Mouse (Mus musculus) cerebral cortex, adult 2 months (tissue): ENCODE results near the gene Adamts18.

Experiments used
- WGBS: fragments of 180-500 bp; shearing (Covaris S2); methylation state at CpG from one replicate; pipeline ENCODE4 v1.1.7; 2018; 5-methylcytosine and 5-hydroxymethylcytosine counted together

The Adamts18 gene

GRCm38 (mm10) chr8:113844801-113845301 lies 3.7 kb downstream of the Adamts18 start:
- WGBS, result 32% methylated on average over 20 of the region's 20 CpGs

DNA sequence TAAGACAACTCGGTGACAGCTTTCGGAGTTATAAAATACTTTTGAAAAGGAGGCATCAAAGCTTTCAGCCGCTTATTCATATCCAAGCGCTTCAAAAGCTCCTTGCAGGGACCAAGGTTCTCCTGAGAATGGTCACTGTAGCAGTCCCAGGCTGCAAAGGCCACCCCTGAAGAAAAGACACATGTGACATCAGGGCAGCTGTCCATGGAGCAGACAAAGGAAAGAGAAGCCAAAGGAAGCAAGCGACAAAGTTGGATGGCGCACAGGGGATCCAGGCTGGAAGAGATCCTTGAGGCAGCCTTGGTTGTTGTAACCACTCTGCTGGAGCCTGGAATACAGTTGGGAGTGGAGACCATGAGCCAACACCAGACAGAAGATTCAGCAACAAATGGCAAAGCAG lies 10.3 kb downstream of the Adamts18 start:
- WGBS, result 73% methylated on average over 6 of the region's 6 CpGs

DNA sequence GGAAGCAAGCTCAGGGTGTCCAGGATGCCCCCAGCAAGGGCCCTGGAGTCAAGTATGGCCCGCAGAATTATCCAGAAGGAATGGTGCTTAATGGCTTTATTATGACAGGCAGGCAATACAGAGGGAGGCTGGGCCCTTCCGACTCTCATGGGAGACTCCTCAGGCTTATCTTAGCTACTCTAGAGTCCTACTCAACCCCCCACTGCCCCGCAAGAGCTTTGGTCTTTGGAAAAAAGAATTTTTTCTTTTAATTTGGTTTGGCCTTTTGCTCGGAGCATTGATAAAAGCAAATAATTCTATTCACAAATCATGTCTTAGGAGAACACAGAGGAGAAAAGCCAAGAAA lies 11.0 kb downstream of the Adamts18 start:
- 66% methylated on average over 4 of the region's 4 CpGs for WGBS

- 75% methylated on average over 8 of the region's 8 CpGs for WGBS
Measured at GRCm38 (mm10) chr8:113836892-113837569, 11.5 kb downstream of the Adamts18 start.

DNA sequence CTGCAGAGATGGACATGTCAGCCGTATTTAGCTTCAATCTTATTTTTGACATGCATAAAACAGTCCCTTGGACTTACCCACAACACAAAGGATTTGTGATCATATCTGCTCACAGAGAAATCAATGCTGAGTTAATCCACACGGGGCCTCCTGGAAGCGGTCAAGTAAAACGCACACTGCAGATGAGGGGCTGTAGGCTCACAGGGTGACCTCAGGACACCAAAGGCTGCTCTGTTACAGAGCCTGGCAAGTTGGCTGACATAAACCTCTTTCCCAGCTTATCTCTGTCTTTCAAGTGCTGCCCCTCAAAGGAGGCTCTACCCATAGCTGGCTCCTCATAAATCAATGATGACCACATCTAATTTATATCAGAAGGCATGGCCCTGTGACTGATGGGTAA lies 14.9 kb downstream of the Adamts18 start:
- 89% methylated on average over 4 of the region's 4 CpGs for WGBS

DNA sequence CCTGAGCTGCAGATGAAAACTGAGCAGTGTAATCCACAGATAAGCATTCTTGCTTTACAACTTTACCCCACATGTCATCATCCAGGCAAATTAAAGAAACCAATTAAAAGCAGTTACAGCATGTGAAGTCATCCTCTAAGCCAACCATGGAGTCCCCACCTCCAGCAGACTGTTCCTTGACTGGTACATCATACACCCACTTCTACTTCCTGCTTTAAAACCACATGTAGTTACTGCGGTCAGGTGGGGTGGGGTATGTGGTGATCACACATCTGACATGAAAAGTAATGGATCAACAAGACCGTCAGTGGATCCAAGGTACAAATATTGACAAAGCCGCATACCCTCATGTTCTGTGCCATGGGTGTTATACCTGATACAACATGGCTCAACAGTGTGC lies 21.3 kb downstream of the Adamts18 start:
- WGBS, result 97% methylated on average over 3 of the region's 3 CpGs

- 80% methylated on average over 16 of the region's 16 CpGs for WGBS
Measured at GRCm38 (mm10) chr8:113820983-113821587, 27.5 kb downstream of the Adamts18 start.

DNA sequence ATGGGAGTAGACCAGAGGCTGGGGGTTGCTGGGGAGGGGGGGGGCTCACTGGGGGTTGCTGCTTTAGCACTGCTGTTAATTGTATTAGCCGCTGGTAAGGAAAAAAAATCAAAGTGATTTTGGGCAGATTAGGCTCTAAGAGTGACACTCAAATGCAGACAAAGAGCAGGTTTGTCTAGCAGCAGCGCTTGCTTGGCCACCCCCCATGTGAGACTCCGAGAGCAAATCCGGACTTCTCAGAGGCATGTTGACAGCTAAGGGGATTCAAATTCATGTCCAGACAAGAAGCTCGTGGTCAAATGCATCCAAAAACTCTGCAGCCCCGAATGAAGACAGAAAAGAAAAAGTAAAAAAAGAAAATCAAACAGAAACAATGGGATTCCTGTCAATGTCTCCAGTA lies 34.6 kb downstream of the Adamts18 start:
- 46% methylated on average over 6 of the region's 6 CpGs for WGBS

DNA sequence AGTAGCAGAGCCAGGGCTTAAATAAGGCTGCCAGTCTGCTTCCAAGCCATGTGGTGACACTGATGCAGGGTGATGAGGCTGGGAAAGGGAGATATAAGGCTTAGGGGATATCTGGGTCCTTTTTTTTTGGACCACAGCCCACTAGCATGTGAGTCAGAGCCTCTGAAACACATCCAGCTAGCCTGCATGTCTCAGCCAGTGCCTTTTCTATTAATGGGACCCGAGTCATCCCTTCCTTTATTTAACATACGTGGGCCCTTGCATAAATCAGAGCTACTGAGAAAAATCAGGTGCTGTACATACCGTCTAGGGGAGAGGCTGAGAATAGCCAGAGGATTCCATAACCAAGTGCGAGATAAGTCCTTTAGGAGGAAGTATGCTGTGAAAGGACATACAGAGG lies 37.0 kb downstream of the Adamts18 start:
- WGBS, result 48% methylated on average over 4 of the region's 4 CpGs

DNA sequence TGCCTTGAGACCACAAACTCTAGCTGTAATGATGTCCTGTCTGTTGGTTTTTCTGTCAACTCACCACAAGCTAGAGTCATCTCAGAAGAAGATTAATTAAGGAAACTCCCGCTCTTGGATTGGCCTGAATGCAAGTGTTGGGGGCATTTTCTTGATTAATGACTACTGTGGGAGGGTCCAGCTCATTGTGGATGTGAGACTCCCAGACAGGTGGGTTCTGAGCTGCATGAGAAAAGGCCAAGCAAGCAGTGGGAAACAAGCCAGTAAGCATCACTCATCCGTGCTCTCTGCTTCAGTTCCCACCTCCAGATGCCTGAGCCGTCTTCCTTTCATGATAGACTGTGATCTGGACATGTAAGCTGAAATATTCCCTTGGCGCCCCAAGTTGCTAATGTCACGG lies 38.6 kb downstream of the Adamts18 start:
- 70% methylated on average over 5 of the region's 5 CpGs for WGBS

GRCm38 (mm10) chr8:113803830-113804611 lies 44.5 kb downstream of the Adamts18 start:
- WGBS, result 79% methylated on average over 12 of the region's 12 CpGs

GRCm38 (mm10) chr8:113801551-113801950 lies 47.0 kb downstream of the Adamts18 start:
- WGBS, result 79% methylated on average over 5 of the region's 5 CpGs

DNA sequence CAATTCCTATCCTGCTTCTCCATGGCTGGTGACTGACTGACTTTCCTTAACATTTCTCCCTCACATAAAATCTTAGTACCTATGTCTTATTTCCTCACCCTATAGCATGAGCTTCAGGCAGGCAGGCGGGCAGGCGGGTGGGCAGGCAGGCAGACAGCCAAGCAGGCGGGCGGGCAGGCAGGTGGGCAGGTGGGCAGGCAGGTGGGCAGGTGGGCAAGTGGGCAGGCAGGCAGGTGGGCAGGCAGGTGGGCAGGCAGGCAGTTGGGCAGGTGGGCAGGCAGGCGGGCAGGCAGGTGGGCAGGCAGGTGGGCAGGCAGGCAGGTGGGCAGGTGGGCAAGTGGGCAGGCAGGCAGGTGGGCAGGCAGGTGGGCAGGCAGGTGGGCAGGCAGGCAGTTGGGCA lies 48.0 kb downstream of the Adamts18 start:
- WGBS, result no CpG with 5 or more reads among the region's 5 CpGs

DNA sequence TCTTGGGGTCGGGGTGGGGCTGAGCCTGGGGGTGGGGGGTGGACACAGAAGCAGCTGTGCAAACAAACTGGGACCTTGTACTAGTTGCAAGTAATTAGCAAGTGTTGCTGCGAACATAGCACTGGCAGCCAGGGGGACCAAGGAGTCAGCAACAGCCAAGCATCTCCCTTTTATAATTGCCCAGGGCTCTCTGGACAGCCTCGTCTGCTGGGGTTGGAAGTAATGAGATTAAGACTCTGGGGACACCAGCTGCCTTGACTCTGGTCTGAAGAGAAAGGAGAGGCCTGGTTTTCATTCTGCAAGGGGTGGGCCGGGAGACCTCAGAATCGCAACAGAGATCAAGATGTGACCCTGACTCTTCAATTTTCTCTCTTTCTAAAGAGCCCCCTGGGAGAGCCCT lies 49.0 kb downstream of the Adamts18 start:
- no CpG with 5 or more reads among the region's 5 CpGs for WGBS

GRCm38 (mm10) chr8:113791856-113792255 lies 56.7 kb downstream of the Adamts18 start:
- WGBS, result no CpG with 5 or more reads among the region's 13 CpGs

- WGBS, result no CpG with 5 or more reads among the region's 3 CpGs
Measured at GRCm38 (mm10) chr8:113791061-113791460, 57.5 kb downstream of the Adamts18 start.

DNA sequence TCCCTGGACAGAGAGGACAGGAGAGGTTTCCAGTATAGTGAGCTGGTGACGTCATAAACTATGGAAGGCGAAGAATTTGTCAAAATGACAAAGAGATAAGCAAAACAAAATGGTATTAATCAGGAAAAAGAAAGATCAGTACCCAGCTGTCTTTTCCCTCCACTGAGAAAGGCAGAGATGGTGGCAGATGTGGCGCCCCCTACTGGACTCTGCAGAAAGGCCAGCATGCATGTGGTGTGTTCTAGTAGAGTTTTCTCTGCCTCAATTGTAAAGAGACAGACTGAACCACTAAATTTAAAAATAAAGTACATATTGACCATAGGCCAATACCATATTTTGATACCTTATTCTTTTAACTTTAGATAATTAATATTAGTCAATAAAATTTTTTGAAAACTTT lies 64.8 kb downstream of the Adamts18 start:
- WGBS, result no CpG with 5 or more reads among the region's 3 CpGs

DNA sequence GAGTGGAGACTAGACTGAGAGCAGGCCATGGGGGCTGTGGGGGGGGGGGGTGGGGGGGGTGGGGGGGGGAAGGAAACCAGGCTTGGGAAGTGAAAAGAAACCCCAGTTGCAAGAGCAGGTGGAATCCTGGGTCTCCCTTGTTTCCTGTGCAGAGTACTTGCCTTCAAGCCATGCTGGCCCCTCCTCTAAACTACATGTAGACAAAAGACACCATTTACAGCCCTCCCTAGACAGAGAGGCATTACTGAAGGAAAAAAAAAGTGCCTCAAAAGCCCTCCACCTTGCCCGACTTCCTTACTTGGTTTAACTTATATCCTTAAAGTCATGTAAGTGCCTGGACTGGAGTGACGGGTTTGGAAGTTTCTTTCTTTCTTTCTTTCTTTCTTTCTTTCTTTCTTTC lies 67.0 kb downstream of the Adamts18 start:
- WGBS, result 62% methylated on average over 2 of the region's 2 CpGs

GRCm38 (mm10) chr8:113775361-113775760 lies 73.2 kb downstream of the Adamts18 start:
- WGBS, result 86% methylated on average over 6 of the region's 6 CpGs

DNA sequence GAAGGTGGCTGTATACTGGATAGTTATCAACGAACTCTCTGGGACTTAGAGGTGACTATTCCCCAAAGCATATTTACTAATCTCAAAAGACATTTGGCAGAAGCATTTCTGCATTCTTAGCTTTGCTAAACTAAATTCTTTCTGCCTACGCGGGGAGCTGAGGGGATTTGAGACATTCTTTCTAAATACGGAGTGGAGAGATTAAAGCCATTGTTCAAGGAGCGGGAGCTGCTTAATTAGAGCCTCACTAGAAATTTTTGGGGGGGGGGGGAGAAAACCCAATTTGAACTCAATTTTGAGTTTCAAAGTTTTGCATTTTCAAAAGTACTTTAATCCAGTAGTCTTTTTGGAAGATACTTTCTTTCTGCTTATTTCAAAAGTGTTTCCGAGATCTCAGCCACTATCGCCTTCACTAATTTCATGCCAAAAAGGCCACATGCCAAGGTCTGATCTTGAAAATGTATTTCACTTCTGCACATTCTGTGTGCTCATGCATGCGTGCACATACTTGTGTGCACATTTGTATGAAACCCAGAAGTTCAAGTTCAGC lies 79.6 kb downstream of the Adamts18 start:
- 59% methylated on average over 8 of the region's 8 CpGs for WGBS

- WGBS, result 94% methylated on average over 4 of the region's 4 CpGs
Measured at GRCm38 (mm10) chr8:113765121-113765520, 83.4 kb downstream of the Adamts18 start.

DNA sequence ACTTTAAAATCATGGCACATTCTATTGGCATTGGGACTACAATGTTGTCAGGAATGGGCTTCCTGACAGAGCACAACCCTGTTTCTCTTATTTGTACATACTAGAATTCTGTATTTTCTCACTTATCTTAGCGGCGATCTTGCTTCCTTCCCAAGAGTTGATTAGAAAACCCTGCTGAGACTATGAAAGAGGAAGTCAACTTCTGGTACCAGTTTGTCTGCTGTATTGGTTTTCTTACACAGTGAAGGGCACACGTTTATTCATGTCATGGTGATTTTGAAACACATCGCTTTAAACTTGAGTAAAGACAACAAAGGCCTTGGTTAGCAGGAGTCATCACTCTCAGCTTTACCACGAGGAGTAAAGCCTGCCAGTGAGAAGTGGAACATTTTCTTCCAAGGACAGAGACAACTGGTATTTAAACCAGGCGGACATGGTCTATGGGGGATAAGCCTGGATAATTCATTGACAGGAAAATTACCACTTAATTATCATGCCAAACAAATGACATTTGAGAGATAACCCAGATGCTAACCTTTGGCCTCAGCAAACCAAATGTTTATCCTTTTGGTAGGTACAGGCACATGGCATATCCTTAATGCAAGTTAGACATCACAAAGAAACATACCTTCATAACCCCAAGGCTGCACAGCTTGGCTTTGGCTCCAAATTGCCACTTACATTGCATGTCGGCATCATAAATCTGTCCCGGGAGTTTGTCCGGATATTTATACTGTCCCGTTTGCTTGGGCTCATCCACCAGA lies 84.8 kb downstream of the Adamts18 start:
- WGBS, result 85% methylated on average over 10 of the region's 10 CpGs
